Mouse (Mus musculus) small intestine, adult 2 months (tissue): ENCODE data around the gene Snapc4. TPM values are rescaled to one million over a fixed set of nuclear protein-coding genes. Genes with fewer than 3 reads are reported as not detected.

Experiments
- H3K27ac ChIP-seq: fragments of 200-500 bp; 2 replicates; pipeline ENCODE4 v1.5.1; 2012; ENCODE audit warnings: low read depth, low read length, control low read depth, inconsistent platforms; ENCODE audit not compliant: insufficient read depth
- H3K27me3 ChIP-seq: fragments of 200-500 bp; 2 replicates; pipeline ENCODE4 v1.6.1; 2012; ENCODE audit warnings: mild to moderate bottlenecking, moderate library complexity, low read length, inconsistent platforms; ENCODE audit not compliant: control insufficient read depth, insufficient read depth
- H3K36me3 ChIP-seq: fragments of 200-500 bp; 2 replicates; pipeline ENCODE4 v1.6.1; 2012; ENCODE audit warnings: mild to moderate bottlenecking, low read length, control low read depth, inconsistent platforms; ENCODE audit not compliant: control insufficient read depth, insufficient read depth
- H3K4me1 ChIP-seq: fragments of 200-500 bp; 2 replicates; pipeline ENCODE4 v1.6.1; 2012; ENCODE audit warnings: low read length, inconsistent platforms, mixed read lengths; ENCODE audit not compliant: control insufficient read depth, insufficient read depth, insufficient read length
- H3K4me3 ChIP-seq: fragments of 200-500 bp; 2 replicates; pipeline ENCODE4 v1.5.1; 2012; ENCODE audit warnings: low read depth, mild to moderate bottlenecking, control low read depth, inconsistent platforms, low read length, moderate library complexity
- CTCF ChIP-seq: fragments of 200-500 bp; IDR thresholded peaks from 2 replicates; pipeline ENCODE4 v1.5.1; 2012; ENCODE audit warnings: low read depth, mild to moderate bottlenecking, control low read depth, inconsistent platforms, low read length, moderate library complexity, mixed read lengths; ENCODE audit not compliant: insufficient replicate concordance, insufficient read length; ENCODE audit errors: extremely low read depth
- POLR2A ChIP-seq: fragments of 200-500 bp; IDR thresholded peaks from 2 replicates; pipeline ENCODE4 v1.6.1; 2012; ENCODE audit warnings: low read depth, mild to moderate bottlenecking, control low read depth, inconsistent platforms, low read length, moderate library complexity
- WGBS: fragments of 180-500 bp; shearing (Covaris S2); methylation state at CpG from one replicate; pipeline ENCODE4 v1.1.7; 2018; 5-methylcytosine and 5-hydroxymethylcytosine counted together
- polyA plus RNA-seq: library from polyadenylated mRNA; depleted of rRNA; stranded (reverse); fragments of >200 nt; gene quantifications from 2 replicates; pipeline ENCODE4 v1.2.3, GENCODE M21; 2012

Gene Snapc4
- polyA plus RNA-seq, 1 experiment = 20.4 TPM

DNA sequence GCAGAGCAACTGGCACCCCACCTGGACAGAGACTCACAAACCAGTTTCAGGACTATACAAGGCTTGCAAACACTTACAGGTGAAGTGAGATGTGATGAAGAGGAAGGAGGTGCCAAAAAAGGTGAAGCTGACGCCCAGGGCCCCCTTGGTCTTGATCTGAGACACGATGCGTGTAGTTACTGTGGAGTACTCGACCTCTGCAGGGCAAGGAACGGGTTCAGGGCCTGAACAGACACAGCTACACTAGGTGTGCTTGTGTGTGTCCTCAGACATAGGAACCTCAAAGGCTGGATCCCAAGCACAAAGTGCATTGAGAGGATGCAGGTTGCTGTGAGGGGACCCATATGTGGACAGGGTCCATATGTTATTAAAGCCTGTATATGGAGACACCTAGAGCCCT lies 19.8 kb upstream of the Snapc4 start:
- Histone ChIP-seq H3K36me3 (peaks cover 56% of the 10 kb centered on the region), H3K27ac (no peak overlapping the region), H3K4me3 (no peak overlapping the region), H3K27me3 (no peaks in the 10 kb centered on the region), H3K4me1 (no peaks in the 10 kb centered on the region)
- TF ChIP-seq POLR2A (no peak), CTCF (no peak)
- WGBS = 88% methylated on average over 5 of the region's 5 CpGs

DNA sequence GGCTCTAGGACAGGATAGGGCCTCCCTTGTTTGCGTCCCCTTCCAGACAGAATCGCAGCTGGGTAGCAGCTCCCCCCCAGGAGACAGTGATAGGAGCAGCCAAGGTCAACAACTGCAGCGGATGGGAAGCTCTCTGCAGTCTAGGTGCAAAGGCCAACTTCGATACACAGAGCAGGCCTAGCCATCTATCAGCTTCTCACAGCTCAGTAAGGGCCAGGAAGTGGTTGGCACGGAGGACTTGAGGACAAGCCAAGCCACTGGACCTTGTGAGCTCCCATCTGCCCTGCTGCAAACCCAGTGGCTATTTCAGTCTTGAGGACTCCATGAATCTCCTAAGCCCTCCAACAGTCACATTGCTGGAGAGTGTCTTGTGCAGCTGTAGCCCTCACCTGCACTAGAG lies 19.2 kb upstream of the Snapc4 start:
- H3K36me3 ChIP-seq = peaks cover 63% of the 10 kb centered on the region
- WGBS = 65% methylated on average over 5 of the region's 5 CpGs
- no peaks in the 10 kb centered on the region for H3K27me3 ChIP-seq
- H3K4me3 ChIP-seq = no peak overlapping the region
- H3K4me1 ChIP-seq = no peaks in the 10 kb centered on the region
- H3K27ac ChIP-seq = no peak overlapping the region
- TF ChIP-seq POLR2A (no peak), CTCF (no peak)

DNA sequence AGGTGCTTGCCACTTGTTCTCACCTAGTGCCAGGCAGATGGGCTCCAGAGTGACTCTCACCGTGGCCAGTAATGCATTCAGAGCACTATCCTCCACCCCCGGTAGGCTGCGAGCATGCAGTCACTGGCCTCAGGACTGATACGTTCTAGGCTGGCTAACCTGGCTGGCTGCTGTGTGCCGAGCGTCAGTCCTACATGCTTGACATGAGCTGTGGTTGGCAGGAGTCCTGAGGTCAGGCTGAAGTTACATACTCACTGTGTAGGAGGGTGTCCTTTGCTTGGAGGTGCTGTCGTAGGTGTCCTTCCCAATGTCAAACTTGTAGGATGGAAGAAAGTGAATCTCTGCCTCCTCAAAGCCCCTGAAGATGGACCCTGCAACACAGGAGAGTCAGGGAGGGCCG lies 18.5 kb upstream of the Snapc4 start:
- Histone ChIP-seq H3K36me3 (peaks cover 66% of the 10 kb centered on the region), H3K27me3 (no peaks in the 10 kb centered on the region), H3K27ac (no peak overlapping the region), H3K4me1 (no peaks in the 10 kb centered on the region), H3K4me3 (no peak overlapping the region)
- TF ChIP-seq POLR2A = no peak
- no peak for TF ChIP-seq CTCF
- WGBS = 92% methylated on average over 8 of the region's 8 CpGs

DNA sequence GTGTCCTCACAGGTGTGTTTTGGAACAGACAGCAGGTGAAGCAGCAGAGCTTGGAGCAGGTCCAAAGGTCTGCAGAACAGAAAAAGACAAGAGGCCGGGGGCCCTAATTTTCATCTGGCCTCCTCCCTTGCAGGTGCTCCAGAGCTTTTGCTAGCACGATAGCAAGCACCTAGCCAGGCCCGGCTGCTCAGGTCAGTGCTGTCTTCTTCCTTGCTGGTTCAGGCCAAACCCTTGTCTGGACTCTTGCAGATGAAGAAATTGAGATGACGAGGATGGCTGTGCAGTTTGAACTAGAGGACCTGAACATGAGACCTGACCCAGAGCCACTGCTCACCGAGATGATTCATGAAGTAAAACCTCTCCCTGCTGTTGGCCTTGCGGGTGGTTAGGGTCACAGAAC lies 11.2 kb upstream of the Snapc4 start:
- TF ChIP-seq CTCF (no peak), POLR2A (no peak)
- 69% methylated on average over 6 of the region's 6 CpGs for WGBS
- Histone ChIP-seq H3K36me3 (peaks cover 62% of the 10 kb centered on the region), H3K4me1 (peaks cover 7% of the 10 kb centered on the region), H3K4me3 (no peak overlapping the region), H3K27ac (no peak overlapping the region), H3K27me3 (no peaks in the 10 kb centered on the region)

DNA sequence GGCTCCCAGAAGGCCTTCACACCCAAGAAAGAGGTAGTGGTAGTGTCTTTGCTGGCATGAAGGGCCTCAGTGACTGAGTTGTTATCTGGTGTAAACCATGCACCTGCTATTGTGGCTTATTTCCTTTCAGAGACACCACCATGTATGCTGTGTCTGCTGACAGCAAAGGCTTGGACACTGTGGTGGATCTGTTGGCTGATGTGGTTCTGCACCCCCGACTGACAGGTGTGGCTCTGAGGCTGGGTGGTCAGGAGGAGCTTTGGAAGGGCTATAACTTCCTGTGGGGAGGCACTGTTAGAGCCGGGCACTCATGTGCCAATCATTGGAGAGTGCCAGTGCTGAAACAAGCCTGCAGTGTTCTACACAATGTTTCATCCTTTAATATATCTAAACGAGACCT lies 10.5 kb upstream of the Snapc4 start:
- WGBS = 78% methylated on average over 3 of the region's 3 CpGs
- Histone ChIP-seq H3K27ac (no peak overlapping the region), H3K4me3 (no peak overlapping the region), H3K27me3 (no peaks in the 10 kb centered on the region), H3K4me1 (peaks cover 7% of the 10 kb centered on the region), H3K36me3 (peaks cover 61% of the 10 kb centered on the region)
- TF ChIP-seq CTCF (no peak), POLR2A (no peak)

DNA sequence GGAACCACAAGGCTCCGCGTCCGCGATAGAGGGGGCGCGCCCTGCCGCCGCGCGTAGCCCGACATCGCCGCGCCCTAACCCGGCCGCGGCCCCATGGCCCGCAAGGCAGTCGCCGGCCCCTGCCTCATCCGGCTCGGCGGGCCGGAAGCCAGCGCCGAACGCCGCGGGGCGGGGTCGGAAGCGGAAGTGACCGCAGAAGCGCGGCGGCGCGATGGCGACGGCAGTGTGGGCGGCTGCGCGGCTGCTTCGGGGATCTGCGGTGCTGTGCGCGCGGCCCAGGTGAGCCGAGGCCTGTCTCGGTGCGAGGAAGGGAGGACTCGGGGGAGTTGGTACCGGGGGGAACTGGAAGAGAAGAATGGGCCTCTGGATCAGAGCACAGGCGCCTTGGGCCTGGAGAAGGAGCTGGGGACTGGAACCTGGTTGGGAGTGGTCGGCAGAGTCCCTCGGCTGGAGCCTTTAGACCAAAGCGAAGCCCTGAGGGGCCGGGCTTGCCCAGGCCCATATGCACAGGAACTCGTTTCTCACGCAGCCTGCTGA lies 8.8 kb upstream of the Snapc4 start, which contains the start of the genes Entr1 and Pmpca:
Entr1 (minus strand) TSS at position 163 of the 537 bp plus-strand sequence.
Pmpca (plus strand) TSS at position 186 of the 537 bp plus-strand sequence.
- under 1% methylated on average over 60 of the region's 60 CpGs for WGBS
- H3K4me3 ChIP-seq = peak within 1 kb of the TSS; percentile 91
- H3K4me1 ChIP-seq = peaks cover 7% of the 10 kb centered on the region
- TF ChIP-seq CTCF (no peak), POLR2A (peak; percentile 83)
- no peaks in the 10 kb centered on the region for H3K27me3 ChIP-seq
- no peak within 1 kb of the TSS for H3K27ac ChIP-seq
- H3K36me3 ChIP-seq = peaks cover 59% of the 10 kb centered on the region

DNA sequence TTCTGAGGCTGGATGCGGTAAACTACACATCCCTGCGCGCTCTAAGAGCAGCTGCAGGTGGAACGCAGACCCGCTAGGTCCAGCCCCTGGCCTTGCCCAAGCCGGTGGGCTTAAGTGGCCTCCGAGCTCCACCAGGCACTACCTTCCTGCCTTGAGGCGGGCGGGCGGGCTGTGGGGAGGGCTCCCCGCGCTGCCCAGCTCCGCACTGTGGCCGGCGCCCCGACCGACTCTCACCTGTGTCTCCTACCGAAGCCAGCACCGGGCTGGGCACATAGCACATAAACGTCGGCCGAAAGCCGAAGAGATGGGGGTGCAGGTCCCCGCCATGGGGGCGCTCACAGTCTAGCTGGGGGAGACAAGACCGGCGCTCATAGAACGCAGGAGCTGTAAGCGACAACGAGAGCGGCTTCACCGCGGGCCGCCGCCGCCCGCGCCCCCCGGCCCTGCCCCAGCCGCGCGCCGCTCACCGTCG lies 8.3 kb upstream of the Snapc4 start:
- Histone ChIP-seq H3K27ac (no peak overlapping the region), H3K36me3 (peaks cover 62% of the 10 kb centered on the region), H3K27me3 (no peaks in the 10 kb centered on the region), H3K4me3 (peak overlapping the region; percentile 91), H3K4me1 (peaks cover 7% of the 10 kb centered on the region)
- TF ChIP-seq POLR2A = no peak
- no peak for TF ChIP-seq CTCF
- under 1% methylated on average over 35 of the region's 45 CpGs for WGBS
